Mouse (Mus musculus): ENCODE data around the gene Smlr1.

DNA sequence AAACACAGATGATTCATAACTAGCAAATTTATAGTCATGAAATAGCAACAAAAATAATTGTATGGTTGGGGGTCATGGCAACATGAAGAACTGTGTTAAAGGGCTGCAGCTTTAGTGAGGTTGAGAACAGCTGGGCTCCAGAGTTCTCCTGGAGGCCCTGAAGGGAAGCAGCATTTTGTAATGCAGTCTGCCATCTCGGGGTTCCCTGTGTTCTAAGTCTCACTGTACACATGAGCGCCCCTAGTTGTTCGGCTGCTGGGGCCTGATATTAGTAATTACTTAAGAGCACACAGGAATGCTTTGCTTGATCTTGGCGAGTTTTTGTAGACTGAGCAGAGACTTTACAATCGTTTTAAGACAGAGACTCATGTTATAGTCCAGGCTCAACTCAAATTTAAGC is 1.6 kb downstream of the Smlr1 start:
- TF ChIP-seq POLR2A (IDR thresholded peaks at IDR 0.05; ENCODE audit: insufficient read depth, low read depth, low read length) = no peak
- no peak for TF ChIP-seq CTCF (IDR thresholded peaks at IDR 0.05)
